Mouse (Mus musculus) thymus, adult 2 months (tissue): ENCODE results near the gene Hexim2.

Experiments used
- CTCF ChIP-seq: fragments of 200-500 bp; IDR thresholded peaks from 2 replicates; pipeline ENCODE4 v1.5.1; 2012; ENCODE audit warnings: mild to moderate bottlenecking, control low read depth, low read length, moderate library complexity, borderline replicate concordance; ENCODE audit not compliant: control insufficient read depth, poor library complexity, insufficient read depth; ENCODE audit errors: extremely low read depth
- POLR2A ChIP-seq: fragments of 200-500 bp; IDR thresholded peaks from 2 replicates; pipeline ENCODE4 v1.6.1; 2012; ENCODE audit warnings: mild to moderate bottlenecking, low read length, control low read depth, moderate library complexity; ENCODE audit not compliant: control insufficient read depth, poor library complexity, insufficient read depth; ENCODE audit errors: extremely low read depth

DNA sequence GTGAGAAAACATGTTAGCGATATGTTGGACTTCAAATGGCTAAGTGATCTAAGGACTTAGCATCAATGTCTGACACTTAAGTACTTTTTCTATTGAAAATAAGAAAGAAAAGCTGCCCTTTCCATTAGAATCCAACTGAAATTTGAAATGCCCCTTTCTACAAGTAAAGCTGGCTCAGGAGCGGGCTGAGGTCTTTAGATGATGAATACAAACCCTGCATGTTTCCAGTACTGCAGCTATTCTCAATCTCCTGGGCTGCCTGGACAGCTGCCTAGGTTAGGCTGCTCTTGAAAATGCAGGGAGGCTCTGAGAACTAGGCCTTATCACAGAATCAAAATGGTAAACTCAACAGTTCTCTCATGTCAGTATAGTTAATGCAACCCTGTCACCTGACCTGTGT lies 13.4 kb upstream of the Hexim2 start:
- TF ChIP-seq CTCF = no peak
- no peak for TF ChIP-seq POLR2A
